Mouse (Mus musculus) granulocyte monocyte progenitor cell, adult 5-6 weeks (primary cell): ENCODE results near the gene Vgll4. TPM values are rescaled to one million over a fixed set of nuclear protein-coding genes. Genes with fewer than 3 reads are reported as not detected.

ENCODE experiments used
- ATAC-seq: replicated peaks from 2 replicates; pipeline ENCODE4 v1.8.0; 2016; ENCODE audit warnings: mild to moderate bottlenecking, moderate TSS enrichment, inconsistent platforms; ENCODE audit not compliant: poor library complexity, severe bottlenecking
- total RNA-seq, 2 experiments: library from RNA; stranded (forward) in 1 of 2; stranded (reverse) in 1 of 2; fragments of 200-712, 200-1000 nt in 1 of 2; fragments of >200 nt in 1 of 2; fragmentation: Nextera tagmentation in 1 of 2; gene quantifications; 2 replicates each; pipeline ENCODE4 v1.2.3; 2014 to 2017

Gene Vgll4
- total RNA-seq, 2 experiments from 2014 or later, result 16.5 to 16.9 TPM

- ATAC-seq, result no peak
These were observed 114.2 kb downstream of the Vgll4 start for GRCm38 (mm10) chr6:114855644-114856043.

- ATAC-seq, result no peak
These were observed 115.4 kb downstream of the Vgll4 start for GRCm38 (mm10) chr6:114854368-114854767.

GRCm38 (mm10) chr6:114852739-114853138, 117.1 kb downstream of the Vgll4 start:
- ATAC-seq, result no peak

DNA sequence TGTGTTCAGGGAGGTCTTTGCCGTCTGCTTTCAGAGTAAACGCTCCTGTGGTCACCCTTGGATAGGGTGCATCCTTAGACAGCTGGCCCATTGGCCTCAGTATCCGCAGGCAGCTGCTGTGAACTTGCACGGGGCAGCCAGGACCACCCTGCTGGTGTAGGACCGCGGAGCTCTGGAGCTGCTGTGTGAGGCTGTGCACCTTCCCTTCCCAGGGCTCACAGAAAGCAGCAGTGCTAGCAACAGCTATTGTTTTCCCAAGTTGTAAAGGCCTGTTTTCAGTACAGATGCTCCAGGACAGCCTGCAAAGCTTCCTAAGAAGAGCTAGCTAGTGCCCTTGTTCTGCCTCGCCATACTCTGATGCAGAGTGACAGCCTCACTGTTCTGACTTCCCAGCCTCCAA, 118.1 kb downstream of the Vgll4 start:
- ATAC-seq, result no peak

DNA sequence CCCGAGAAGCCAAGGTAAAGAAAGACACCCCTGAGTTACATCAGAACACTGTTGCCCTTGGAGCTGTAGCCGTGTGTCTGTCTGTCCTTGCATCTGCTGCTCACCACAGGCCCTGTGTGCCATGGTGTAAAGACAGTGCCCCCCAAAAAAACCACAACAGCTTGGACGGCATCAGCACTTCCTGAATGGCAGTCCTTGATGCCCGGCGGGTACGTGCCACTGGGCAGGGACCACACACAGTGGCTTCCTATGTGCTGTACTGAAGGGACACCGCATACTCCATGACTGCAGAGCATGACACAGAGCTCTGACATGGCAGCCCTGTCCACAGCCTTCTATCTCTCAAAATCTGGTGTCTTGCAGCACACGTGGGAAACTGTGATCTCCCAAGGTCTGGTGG, 120.0 kb downstream of the Vgll4 start:
- ATAC-seq, result peak; percentile 82

- peak; percentile 30 for ATAC-seq
These were observed 121.0 kb downstream of the Vgll4 start for GRCm38 (mm10) chr6:114848761-114849160.

GRCm38 (mm10) chr6:114847582-114848174, 122.1 kb downstream of the Vgll4 start:
- ATAC-seq, result no peak

DNA sequence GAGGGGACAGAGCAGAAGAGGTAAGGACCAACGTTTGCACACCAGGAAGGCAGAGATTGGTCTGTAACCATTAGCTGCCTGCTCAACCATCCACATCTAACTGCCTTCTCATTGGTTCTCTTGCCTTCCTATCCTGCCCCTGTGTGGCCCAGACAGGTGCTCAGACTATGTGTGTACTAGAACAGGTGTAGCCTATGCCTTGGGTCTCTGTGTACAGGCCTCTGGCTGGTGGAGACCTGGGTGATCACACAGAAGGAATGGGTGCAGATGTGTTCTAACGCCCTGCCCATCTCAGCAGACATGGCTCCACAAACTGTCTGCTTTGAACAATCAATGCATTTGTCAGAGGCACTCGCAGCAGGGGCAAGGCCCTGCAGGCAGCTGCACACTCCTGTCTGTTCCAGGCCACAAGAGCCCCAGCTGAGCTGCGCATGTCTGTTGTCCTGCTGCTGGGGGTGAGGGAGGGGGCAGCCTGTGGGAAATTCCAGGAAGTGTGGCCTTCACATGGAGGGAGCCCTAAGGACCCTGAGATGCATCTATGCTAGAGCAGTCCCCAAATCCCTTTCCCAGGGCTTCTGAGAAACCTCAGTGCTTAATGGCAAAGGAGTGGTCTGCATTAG, 123.5 kb downstream of the Vgll4 start:
- ATAC-seq, result no peak

DNA sequence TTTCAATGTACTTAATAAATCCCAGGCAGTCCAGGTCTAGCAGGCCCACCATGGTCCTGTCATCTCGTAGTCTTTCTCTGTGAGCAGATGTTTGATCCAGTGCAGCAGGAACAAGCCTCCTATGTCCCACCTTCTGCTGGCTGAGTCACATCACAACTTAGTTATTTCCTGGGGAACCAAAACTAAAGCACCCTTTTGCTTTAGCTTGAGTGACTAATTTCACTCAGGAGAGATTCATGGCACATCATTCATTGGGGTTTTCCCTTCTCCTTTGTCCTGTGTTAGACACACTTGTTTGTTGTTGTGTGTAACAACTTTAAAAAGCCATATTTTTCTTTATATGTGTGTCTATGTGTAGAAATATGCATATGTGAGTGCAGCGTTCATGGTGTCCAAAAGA, 126.9 kb downstream of the Vgll4 start:
- peak; percentile 40 for ATAC-seq

GRCm38 (mm10) chr6:114842131-114842530, 127.7 kb downstream of the Vgll4 start:
- no peak for ATAC-seq

DNA sequence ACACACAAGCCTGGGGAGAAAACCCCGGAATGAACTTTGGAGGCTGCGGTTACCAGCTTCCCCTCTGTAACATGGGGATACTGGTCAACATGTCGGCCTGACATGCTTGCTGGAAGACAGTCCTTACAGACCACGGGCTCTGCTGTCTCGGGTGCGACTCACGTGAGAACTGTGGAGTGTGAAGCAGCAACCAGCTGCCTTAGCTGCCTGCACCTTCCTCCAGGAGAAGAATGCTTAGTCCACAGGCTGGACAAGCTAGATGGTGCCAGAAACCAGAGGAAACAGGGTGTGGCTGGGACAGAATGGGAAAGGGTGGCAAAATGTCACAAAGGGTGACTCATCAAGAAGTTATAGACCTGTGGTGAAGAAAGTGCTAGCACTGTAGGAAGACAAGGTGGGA, 129.8 kb downstream of the Vgll4 start:
- peak; percentile 51 for ATAC-seq

GRCm38 (mm10) chr6:114838872-114839271, 130.9 kb downstream of the Vgll4 start:
- no peak for ATAC-seq

- no peak for ATAC-seq
These were observed 133.4 kb downstream of the Vgll4 start for GRCm38 (mm10) chr6:114836433-114836832.

- ATAC-seq, result no peak
These were observed 134.0 kb downstream of the Vgll4 start for GRCm38 (mm10) chr6:114835752-114836151.

DNA sequence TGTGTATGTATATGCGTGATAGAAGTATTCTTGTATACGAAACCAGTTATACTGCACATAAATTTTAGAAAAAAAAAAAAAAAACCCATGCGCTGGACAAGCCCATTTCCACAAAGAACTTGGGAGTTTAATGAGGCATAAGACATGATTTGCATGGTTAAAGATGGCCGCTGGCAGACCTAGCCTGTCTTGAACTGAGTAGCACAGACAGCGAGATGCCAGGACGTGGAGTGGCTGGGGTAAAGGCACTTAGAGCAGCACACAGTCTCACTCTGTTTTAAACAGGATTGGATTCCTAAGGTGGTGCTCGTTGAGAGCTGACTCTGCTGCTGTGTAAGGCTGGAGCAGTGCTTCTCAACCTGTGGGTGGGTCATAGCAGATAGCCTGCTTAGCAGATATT, 134.4 kb downstream of the Vgll4 start:
- ATAC-seq, result no peak

GRCm38 (mm10) chr6:114833791-114834346, 135.9 kb downstream of the Vgll4 start:
- ATAC-seq, result no peak

DNA sequence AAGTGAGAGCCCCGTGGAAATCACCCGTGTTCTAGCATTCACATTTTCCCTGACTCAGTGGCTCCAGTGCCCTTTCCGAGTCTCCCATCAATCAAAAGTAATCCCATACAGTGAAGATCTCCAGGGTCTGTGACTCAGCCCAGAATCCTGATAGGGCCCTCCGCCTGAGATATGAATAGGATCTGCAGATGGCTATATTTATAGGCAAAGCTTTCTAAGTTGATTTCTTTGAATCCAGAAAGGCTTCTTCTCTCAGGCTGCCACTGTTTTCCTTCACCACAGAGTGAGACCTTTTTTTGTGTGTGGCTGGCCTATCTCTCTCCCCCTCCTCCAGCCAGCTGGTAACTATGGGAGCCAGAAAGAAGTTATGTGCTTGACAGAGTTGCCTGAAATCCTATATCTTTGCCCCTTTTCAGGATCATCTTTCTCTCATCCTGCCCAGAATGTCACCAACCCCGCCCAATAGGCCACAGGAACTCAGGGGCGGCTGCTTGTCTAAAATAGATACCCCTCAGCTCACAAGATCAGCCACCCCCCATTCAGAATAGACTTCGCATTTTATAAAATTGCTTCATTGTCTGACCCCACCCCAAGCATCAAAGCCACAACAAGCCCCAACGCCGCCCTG, 136.6 kb downstream of the Vgll4 start:
- no peak for ATAC-seq

- ATAC-seq, result peak; percentile 66
These were observed 138.0 kb downstream of the Vgll4 start for GRCm38 (mm10) chr6:114831807-114832206.

DNA sequence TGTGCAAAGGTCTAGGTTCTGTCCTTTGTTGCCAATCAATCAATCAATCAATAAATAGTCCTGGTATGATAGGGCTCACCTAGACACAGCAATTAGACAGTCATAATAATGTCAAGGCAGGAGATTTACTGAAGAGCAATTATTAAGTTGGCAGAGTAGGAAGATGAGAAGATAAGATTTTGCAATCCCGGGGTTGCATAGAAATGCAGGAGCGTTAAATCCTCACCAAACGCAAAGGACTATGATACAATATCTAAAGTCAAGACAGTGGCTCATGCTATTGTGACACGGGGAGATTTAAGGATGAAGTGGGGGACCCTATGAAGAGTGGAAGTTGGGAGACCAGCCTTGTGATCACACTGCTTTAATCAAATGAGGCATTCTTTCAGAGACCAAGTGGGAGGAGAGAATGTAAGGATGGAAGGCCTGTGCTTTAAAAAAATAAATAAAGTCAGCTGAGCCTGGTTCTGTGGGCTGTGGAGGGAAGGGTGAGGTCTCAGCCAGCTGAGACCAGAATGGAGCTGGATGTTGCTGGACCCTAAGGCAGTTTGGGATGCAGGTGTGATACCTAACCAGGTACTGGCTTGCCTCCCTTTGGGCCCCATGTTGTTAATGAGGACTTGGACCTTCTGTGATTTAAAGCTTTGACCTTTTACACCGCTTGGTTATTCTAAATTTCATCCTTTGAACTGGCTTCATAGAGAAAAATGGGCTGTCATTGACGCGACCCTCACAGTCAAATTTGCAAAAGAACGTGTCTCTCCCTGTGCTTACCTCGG, 139.9 kb downstream of the Vgll4 start:
- ATAC-seq, result no peak

DNA sequence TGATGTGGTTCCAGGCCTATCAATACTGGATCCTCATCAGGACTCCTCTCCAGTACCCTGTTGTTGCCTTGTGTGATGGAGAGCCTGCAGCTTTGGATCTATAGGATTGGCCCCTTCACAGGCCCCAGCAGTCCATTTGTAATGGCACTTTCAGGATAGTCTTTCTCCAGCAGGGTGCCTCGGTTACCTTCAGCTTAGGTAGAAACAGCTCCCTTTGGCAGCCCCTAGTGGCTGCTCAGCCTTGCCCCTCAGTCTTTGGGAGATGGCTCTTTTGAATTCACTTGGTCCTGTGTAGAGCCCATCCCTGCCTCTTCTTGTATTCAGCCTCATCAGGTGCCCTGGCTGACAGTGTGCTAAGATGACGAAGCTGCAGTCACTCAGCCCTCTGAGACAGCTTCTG, 142.9 kb downstream of the Vgll4 start:
- no peak for ATAC-seq

GRCm38 (mm10) chr6:114821646-114822045, 148.1 kb downstream of the Vgll4 start:
- no peak for ATAC-seq
